Mouse (Mus musculus) mature B cell (primary cell): Measurements from ENCODE around the gene Tfap2a.

ENCODE experiments used
- in situ Hi-C: fragments of 300-500 bp; cut with MboI; formaldehyde crosslinking; loops from 2 replicates; pipeline ENCODE4 v1.14.3; 2019

The Tfap2a gene

DNA sequence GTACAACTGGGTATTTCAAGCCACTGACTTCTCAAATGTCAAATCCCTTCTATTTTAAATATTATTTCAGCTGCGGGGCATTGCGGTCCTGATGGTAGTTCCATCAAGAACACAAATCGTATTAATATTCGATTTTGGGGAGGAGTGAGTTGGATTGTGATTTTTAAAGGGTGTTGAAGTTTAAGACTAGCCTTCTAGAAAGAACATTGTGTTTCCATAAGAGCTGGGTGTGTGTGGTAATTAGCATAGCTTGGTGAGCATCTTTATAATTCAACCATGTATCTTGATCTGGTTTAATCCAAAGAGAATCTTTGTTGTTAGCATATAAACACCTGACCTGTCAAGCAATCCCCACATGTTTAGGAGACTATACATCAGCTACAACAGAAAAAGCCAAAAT, 24.9 kb downstream of the Tfap2a start:
- in situ Hi-C loops, result no loop called here

DNA sequence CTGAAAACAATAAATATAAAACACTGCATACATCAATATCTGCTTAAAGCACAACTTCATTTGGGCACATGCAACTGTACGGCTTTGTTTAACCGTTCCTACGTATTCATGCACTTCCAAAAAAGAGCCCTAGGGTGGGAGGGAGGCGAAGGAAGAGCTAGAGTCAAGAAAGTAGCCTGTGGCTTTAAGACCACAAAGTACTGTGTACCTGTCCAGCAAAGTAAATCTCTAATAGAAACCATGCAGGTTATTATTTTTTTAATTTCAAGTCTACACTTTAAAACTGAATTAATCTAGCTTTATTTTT, 25.7 kb downstream of the Tfap2a start:
- in situ Hi-C loops, result no loop called here

DNA sequence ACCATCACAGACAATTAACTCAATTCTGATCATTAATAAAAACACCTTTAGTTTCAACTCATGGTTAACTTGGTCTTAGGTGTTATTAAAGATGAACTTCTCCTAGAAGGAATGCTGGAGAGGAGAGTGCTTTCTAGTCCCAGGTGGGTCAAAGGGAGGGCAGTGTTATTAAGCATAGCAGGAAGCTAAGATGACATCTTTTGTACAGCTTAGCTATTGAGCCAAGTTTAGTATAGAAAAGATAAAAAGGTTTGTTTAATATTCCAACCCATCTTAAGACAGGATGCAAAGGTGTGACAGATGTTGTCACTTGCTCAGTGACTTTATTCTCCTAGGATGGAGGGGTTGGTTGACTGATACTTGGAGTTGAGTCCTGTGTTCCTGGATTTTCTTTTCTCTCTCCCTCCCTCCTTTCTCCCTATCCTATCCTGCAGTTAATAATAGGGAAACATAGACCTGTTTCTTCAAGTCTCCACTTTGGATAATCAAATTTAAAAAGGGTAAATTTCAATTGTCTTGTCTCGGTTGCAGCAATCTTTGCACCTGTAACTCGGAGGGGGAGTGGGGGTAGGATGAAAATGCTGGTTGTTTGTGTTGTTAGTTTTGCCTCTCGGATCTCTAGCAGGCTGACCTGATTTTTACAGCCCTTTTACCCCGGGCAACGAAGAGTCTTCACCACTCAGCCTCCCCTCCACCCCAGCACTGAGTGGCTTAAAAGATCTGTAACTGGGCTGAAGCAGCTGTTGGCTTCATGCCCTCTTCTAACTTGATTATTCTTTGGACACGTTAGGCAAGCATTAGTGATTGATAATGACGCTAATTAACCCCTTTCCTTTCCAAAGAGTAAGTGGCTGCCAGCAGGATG, 26.3 kb downstream of the Tfap2a start:
- in situ Hi-C loops, result no loop called here

DNA sequence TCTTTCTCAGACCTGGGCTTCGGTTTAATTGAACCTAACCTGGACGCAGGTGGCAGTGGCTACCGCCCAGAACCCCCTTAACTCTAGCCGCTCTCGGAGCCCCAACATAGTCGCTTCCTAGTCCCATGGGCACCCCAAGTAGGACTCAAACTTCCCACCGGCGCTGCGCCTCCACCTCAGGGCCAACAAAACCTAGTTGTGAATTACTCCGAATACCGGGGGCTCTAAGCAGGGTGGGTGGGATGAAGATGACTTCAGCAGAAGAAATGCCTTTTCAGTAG, 28.2 kb downstream of the Tfap2a start:
- in situ Hi-C loops, result no loop called here

DNA sequence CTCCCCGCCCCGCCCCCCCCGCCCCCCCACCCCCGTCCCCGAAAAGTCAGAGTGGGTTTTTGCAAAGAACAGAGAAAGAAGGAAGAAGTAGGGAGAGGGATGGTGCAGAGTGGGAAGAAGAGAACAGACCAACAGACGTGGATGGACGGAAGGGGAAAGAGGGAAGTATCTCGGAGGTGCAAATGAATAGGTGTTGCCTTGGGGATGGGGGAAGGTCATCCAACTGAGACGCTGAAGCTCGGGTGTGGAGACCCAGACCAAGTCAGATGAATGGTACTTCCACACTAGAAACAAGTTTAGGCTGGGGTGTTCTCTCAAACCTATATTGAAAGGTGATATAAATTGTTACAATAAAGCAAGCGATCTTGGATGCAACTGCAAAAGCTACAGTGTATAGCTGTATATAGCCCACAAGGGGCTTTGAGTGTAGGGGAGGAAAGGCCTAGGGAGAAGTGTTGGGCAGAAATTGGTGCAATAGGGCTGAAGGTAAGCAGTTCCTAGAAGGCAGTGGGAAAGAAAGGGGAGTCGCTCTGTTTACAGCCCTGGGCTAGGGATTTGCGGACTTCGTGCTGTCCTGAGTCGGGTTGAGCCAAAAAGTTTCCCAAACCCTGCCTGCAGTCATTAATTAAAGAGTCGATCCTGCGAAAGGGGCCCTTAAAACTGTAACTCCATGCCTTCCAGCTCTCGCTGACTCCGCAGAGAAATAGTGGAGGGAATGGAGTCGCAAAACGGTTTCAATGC, 28.7 kb downstream of the Tfap2a start:
- in situ Hi-C loops, result no loop called here

- in situ Hi-C loops, result no loop called here
Observed at GRCm38 (mm10) chr13:40708913-40709312, 29.3 kb downstream of the Tfap2a start.

DNA sequence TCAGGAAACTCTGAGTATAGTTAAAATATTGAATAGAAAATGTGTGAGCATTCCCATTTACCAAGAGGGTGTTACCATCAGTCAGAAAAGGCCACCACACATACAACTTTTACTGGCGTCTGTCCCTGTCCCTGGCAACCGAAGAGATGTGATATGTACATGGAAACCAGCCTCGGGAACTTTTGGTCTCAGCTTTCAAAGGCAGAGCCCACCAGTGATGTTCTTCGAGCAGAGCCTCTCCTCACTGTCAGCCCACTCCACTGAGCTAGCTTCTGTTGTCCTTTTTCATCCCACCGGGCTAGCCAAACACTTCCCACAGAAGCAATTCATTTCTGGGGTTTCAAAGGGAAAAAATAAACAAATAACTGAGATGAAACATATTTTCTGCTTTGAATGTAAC, 29.9 kb downstream of the Tfap2a start:
- in situ Hi-C loops, result no loop called here

GRCm38 (mm10) chr13:40707646-40708045, 30.5 kb downstream of the Tfap2a start:
- in situ Hi-C loops, result no loop called here

GRCm38 (mm10) chr13:40706612-40707011, 31.6 kb downstream of the Tfap2a start:
- in situ Hi-C loops, result no loop called here

- in situ Hi-C loops, result no loop called here
Observed at GRCm38 (mm10) chr13:40705821-40706425, 32.3 kb downstream of the Tfap2a start.

- in situ Hi-C loops, result no loop called here
Observed at GRCm38 (mm10) chr13:40704864-40705455, 33.2 kb downstream of the Tfap2a start.

GRCm38 (mm10) chr13:40703982-40704501, 34.1 kb downstream of the Tfap2a start:
- in situ Hi-C loops, result no loop called here

GRCm38 (mm10) chr13:40703123-40703797, 34.9 kb downstream of the Tfap2a start:
- in situ Hi-C loops, result no loop called here

DNA sequence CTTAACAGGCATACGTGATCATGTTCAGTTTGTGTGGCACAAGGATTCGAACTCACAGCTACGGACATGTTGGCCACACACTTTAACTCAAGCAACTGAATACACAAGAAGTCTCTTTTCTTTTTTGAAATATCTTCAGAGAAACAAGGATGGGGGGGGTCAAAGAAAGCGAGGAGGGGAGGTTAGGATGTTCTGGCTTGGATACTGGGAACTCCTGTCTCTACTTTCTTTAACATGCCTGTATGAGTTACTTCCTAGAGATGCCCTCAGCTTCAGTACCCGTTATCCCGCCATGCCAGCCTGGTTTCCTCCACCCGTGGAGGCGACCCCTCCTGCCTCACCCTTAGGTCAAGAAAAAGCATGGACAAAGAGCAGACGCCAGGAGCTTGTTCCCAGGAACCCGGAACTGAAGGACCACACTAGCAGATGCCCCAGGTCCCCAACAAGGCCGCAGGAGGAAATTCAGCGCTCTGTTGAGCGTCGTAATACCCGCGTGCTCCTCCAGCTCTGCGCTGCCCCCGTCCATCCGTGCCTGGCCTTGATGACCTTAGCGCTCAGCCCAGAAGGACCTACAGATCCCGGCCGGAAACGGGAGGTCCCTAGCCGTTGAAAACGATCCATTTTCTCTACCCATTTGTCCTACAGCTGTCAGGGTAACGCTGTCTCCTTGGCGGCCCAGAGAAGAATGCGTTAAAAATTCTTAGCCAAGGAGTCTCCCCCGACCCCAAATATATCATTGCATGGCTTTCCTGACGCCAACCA, 35.6 kb downstream of the Tfap2a start:
- in situ Hi-C loops, result no loop called here

DNA sequence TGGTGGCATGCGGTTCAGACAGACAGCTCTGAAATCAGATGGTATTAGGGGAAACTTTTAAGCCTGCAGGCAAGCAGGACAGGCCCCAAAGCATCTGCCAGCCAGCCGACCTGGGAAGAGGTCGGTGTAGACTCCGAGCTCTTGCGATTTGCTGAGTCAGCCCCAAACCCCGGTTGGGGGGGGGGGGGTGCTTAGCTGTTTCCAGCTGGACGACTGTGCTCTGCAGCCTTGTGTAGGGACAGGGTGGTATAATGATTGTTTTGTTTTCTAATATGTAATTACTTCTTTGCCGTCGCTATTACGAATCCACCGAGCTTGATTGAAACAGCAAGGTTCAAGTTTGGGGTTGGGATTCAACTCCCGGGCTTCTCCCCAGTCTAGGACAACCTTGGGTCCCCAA, 36.5 kb downstream of the Tfap2a start:
- in situ Hi-C loops, result no loop called here

DNA sequence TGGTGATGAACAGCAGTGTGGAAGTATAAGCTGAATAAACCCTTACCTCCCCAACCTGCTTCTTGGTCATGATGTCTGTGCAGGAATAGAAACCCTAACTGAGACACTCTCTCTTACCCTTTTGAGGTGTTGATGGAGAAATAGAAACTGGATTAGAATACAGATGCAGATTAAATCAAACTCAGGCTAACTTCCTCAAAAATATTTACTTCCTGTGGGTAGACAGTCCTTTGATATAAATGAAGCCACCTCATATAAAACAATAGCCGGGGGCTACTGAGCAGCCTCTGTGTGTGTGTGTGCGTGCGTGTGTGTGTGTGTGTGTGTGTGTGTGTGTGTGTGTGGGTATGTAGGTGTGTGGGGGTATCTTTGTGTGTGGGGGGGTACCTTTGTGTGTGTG, 52.4 kb downstream of the Tfap2a start:
- in situ Hi-C loops, result no loop called here

GRCm38 (mm10) chr13:40676730-40677129, 61.4 kb downstream of the Tfap2a start:
- in situ Hi-C loops, result no loop called here
